Comparison of ENCODE assay signal across 16 mouse cellular contexts in the genomic region with DNA sequence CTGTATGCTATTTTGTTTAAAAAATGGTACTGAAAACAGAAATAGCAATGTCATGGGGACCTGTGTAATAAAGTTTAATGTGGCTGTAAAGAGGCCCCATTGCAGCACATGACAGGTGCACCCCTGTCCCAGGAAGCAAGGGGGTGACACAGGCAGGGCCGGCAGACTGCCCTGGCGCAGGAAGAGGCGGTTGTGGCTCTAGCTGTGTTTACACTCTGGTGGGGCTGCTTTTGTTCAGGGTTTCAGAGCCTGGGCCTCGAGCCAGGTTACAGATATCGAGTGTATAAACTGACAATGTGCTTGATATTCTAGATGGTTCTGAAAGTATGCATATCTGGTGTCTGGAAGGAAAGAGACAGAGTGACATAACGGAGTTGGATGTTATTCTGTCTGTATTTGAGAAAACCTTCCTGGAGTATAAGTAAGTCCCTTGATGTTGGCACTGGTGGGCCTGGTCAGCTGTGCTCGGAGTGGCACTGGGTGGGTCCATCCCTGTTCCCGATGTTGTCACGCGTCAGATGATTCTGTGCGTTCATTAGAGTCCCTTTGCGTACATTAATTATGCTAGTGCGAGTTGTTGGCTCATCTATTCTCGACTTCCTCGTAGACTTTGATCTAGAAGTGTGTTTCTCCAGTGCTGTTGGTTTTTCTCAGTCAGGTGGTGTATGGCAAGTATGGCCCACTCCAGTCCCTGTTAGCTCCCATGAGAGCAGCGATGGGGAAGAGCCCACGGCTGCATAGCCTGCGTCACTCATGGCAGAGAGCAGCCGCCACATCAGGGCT. TPM values are rescaled to one million over a fixed set of nuclear protein-coding genes. Genes with fewer than 3 reads are reported as not detected.
DNase-seq lines count a peak whose midpoint lies in the region; ATAC-seq lines count a peak whose summit lies in the region.
"Had no signal": no experiment of that assay in that cellular context is flagged by ENCODE, and none has a peak within 500 bp of the region (broad histone marks: within the 10 kb centered on the region; RNA-seq: fewer than 3 reads in every experiment).

No protein-coding gene starts in this region.

- H3K4me1 ChIP-seq in heart, embryonic 10.5 days = no peaks in the 10 kb centered on the region
- H3K4me1 ChIP-seq in lung, embryonic 16.5 days (replicated peaks; ENCODE audit: control insufficient read depth, insufficient read depth, low read length) = peaks cover 10% of the 10 kb centered on the region
- no peaks in the 10 kb centered on the region for H3K4me1 ChIP-seq in stomach, embryonic 15.5 days
- H3K4me1 ChIP-seq: embryonic facial prominence, embryonic 12.5 days; midbrain, embryonic 12.5 days had no signal

- H3K9me3 ChIP-seq in heart, embryonic 10.5 days = no peaks in the 10 kb centered on the region
- H3K9me3 ChIP-seq in lung, embryonic 16.5 days (ENCODE audit: control insufficient read depth, low read length) = no peaks in the 10 kb centered on the region
- H3K9me3 ChIP-seq in stomach, embryonic 15.5 days = no peaks in the 10 kb centered on the region
- H3K9me3 ChIP-seq: embryonic facial prominence, embryonic 12.5 days; hindbrain, embryonic 10.5 days; midbrain, embryonic 12.5 days had no signal

- peak; percentile 60 for ATAC-seq in lung, embryonic 16.5 days (ENCODE audit: low read depth)
- ATAC-seq in stomach, embryonic 15.5 days (ENCODE audit: insufficient read depth, low FRiP score, low read depth) = no peak
- ATAC-seq: inflammation-experienced regulatory T-cells, adult 6 months; Patski had no signal

- no peak overlapping the region for H3K4me3 ChIP-seq in heart, embryonic 10.5 days
- no peak overlapping the region for H3K4me3 ChIP-seq in lung, embryonic 16.5 days (ENCODE audit: low read length)
- no peak overlapping the region for H3K4me3 ChIP-seq in stomach, embryonic 15.5 days (replicated peaks)
- H3K4me3 ChIP-seq: embryonic facial prominence, embryonic 12.5 days; hindbrain, embryonic 10.5 days; midbrain, embryonic 12.5 days had no signal

- DNase-seq in heart, embryonic 10.5 days (ENCODE audit: low spot score) = peak; percentile 66
- DNase-seq in heart, postnatal 36 days = no peak
- peak; percentile 33 for DNase-seq in thymus, postnatal 14 days
- DNase-seq in thymus, postnatal 25 days = no peak
- DNase-seq in testis, postnatal 10 days (ENCODE audit: low spot score) = no peak
- DNase-seq in frontal cortex, postnatal 25 days (ENCODE audit: low spot score in 2 of 2) = no peak
- DNase-seq: cerebellum, postnatal 36 days; right cerebral cortex, postnatal 14 days had no signal

- H3K36me3 ChIP-seq in heart, embryonic 10.5 days = peaks cover 43% of the 10 kb centered on the region
- peaks cover 8% of the 10 kb centered on the region for H3K36me3 ChIP-seq in lung, embryonic 16.5 days (ENCODE audit: control insufficient read depth, insufficient read depth, low read length)
- H3K36me3 ChIP-seq in stomach, embryonic 15.5 days = peaks cover 10% of the 10 kb centered on the region; the same call in 1 of the 2 replicates

- 91% methylated on average over 19 of the region's 19 CpGs for WGBS in heart, embryonic 10.5 days
- WGBS in lung, embryonic 16.5 days = 60% methylated on average over 19 of the region's 19 CpGs
- 76% methylated on average over 19 of the region's 19 CpGs for WGBS in stomach, embryonic 15.5 days

- no peak overlapping the region for H3K27ac ChIP-seq in heart, embryonic 10.5 days
- H3K27ac ChIP-seq in lung, embryonic 16.5 days (ENCODE audit: low read length) = peak overlapping the region; percentile 64
- H3K27ac ChIP-seq in stomach, embryonic 15.5 days = 0 out of 2 replicates have a peak overlapping the region, but pooled peaks have one; percentile 26
- H3K27ac ChIP-seq: embryonic facial prominence, embryonic 12.5 days; hindbrain, embryonic 10.5 days; midbrain, embryonic 12.5 days had no signal

- no peaks in the 10 kb centered on the region for H3K27me3 ChIP-seq in heart, embryonic 10.5 days (ENCODE audit: insufficient read depth, poor library complexity, severe bottlenecking)
- H3K27me3 ChIP-seq in lung, embryonic 16.5 days (ENCODE audit: control insufficient read depth, insufficient read depth, low read depth, low read length) = no peaks in the 10 kb centered on the region
- H3K27me3 ChIP-seq in stomach, embryonic 15.5 days (replicated peaks) = no peaks in the 10 kb centered on the region
- H3K27me3 ChIP-seq: CH12.LX; embryonic facial prominence, embryonic 12.5 days; midbrain, embryonic 12.5 days; Patski had no signal

- intact Hi-C loops in heart, postnatal 36 days (cut with DNase I) = no loop called here

- no peak overlapping the region for H3K9ac ChIP-seq in lung, embryonic 16.5 days (ENCODE audit: low read length)
- H3K9ac ChIP-seq in stomach, embryonic 15.5 days = no peak overlapping the region
- H3K9ac ChIP-seq: embryonic facial prominence, embryonic 12.5 days; midbrain, embryonic 12.5 days had no signal

- H3K4me2 ChIP-seq in lung, embryonic 16.5 days (ENCODE audit: low read depth, low read length) = no peak overlapping the region
- H3K4me2 ChIP-seq in stomach, embryonic 15.5 days = no peak overlapping the region
- H3K4me2 ChIP-seq: embryonic facial prominence, embryonic 12.5 days; midbrain, embryonic 12.5 days had no signal

RNA-seq across cellular contexts. Expression of a gene that starts 18.0 kb away (rescaled TPM):
- 11.9 and 16.4 TPM in 2 replicates for polyA plus RNA-seq in heart, embryonic 10.5 days (2016; fragmentation: Nextera tagmentation; extraction: Ambion mirVana)
- 1 to 10 TPM; 1.1 to 1.8 TPM for total RNA-seq in heart, postnatal 36 days (2021)
- polyA plus RNA-seq in lung, embryonic 16.5 days (2015; fragmentation: Nextera tagmentation; extraction: Ambion mirVana) = 18.1 and 22.3 TPM in 2 replicates
- polyA plus RNA-seq in stomach, embryonic 15.5 days (2015; fragmentation: Nextera tagmentation; extraction: Ambion mirVana) = 14.4 and 16.3 TPM in 2 replicates

RNA-seq across cellular contexts. Expression of a gene that starts 47.2 kb away (rescaled TPM):
- polyA plus RNA-seq in heart, embryonic 10.5 days (2016; fragmentation: Nextera tagmentation; extraction: Ambion mirVana) = 10.2 and 11.8 TPM in 2 replicates
- 1 to 10 TPM; 2.4 to 2.9 TPM for total RNA-seq in heart, postnatal 36 days (2021)
- 13.2 and 15.2 TPM in 2 replicates for polyA plus RNA-seq in lung, embryonic 16.5 days (2015; fragmentation: Nextera tagmentation; extraction: Ambion mirVana)
- polyA plus RNA-seq in stomach, embryonic 15.5 days (2015; fragmentation: Nextera tagmentation; extraction: Ambion mirVana) = 13.8 and 15.0 TPM in 2 replicates

RNA-seq across cellular contexts. Expression of a gene that starts 47.2 kb away (rescaled TPM):
- polyA plus RNA-seq in heart, embryonic 10.5 days (2016; fragmentation: Nextera tagmentation; extraction: Ambion mirVana) = 63.7 and 73.3 TPM in 2 replicates
- 1 to 10 TPM; 3.5 to 4.0 TPM for total RNA-seq in heart, postnatal 36 days (2021)
- polyA plus RNA-seq in lung, embryonic 16.5 days (2015; fragmentation: Nextera tagmentation; extraction: Ambion mirVana) = 85.0 and 89.8 TPM in 2 replicates
- polyA plus RNA-seq in stomach, embryonic 15.5 days (2015; fragmentation: Nextera tagmentation; extraction: Ambion mirVana) = 63.5 and 63.8 TPM in 2 replicates

Comparison
In these comparisons a context has a peak if more than half of its experiments do, and no peak if none do; other contexts are left out.
1. DNase-seq: peak in heart, embryonic 10.5 days (single experiment) and thymus, postnatal 14 days (single experiment); none in heart, postnatal 36 days (0 of 2), thymus, postnatal 25 days (single experiment), testis, postnatal 10 days (single experiment) and frontal cortex, postnatal 25 days (0 of 2).